Mouse (Mus musculus): ENCODE results near the gene Csnk1e.
"Not testable (repeated sequence)": the region's sequence is repeated elsewhere in the genome, so short reads cannot be mapped to it uniquely, and the experiment has no call there.

Csnk1e gene

GRCm38 (mm10) chr15:79455106-79455810 is at the start of gene Csnk1e:
Gene Csnk1e (minus strand): TSS chr15:79455566.
- DNase-seq (ENCODE audit: low spot score), result peak; percentile 22

- DNase-seq (ENCODE audit: low spot score), result no peak
These were observed 49.5 kb upstream of the Csnk1e start, which contains the start of gene Kcnj4 for GRCm38 (mm10) chr15:79504707-79505452. Gene Kcnj4 (minus strand): TSS chr15:79505241.

GRCm38 (mm10) chr15:79503438-79503837 is 48.1 kb upstream of the Csnk1e start:
- no peak for DNase-seq (ENCODE audit: low spot score)

GRCm38 (mm10) chr15:79502891-79503341 is 47.5 kb upstream of the Csnk1e start:
- no peak for DNase-seq (ENCODE audit: low spot score)

- DNase-seq (ENCODE audit: low spot score), result no peak
These were observed 44.7 kb upstream of the Csnk1e start for GRCm38 (mm10) chr15:79500110-79500509.

GRCm38 (mm10) chr15:79493527-79493926 is 38.2 kb upstream of the Csnk1e start:
- no peak for DNase-seq (ENCODE audit: low spot score)

GRCm38 (mm10) chr15:79489463-79489862 is 34.1 kb upstream of the Csnk1e start:
- DNase-seq (ENCODE audit: low spot score), result no peak

- DNase-seq (ENCODE audit: low spot score), result no peak
These were observed 25.9 kb upstream of the Csnk1e start for GRCm38 (mm10) chr15:79481181-79481688.

GRCm38 (mm10) chr15:79477227-79477626 is 21.9 kb upstream of the Csnk1e start:
- DNase-seq (ENCODE audit: low spot score), result no peak

GRCm38 (mm10) chr15:79473638-79474355 is 18.4 kb upstream of the Csnk1e start:
- no peak for DNase-seq (ENCODE audit: low spot score)

GRCm38 (mm10) chr15:79473042-79473441 is 17.7 kb upstream of the Csnk1e start:
- DNase-seq (ENCODE audit: low spot score), result no peak

GRCm38 (mm10) chr15:79471095-79471494 is 15.7 kb upstream of the Csnk1e start:
- DNase-seq (ENCODE audit: low spot score), result no peak

- DNase-seq (ENCODE audit: low spot score), result no peak
These were observed 15.2 kb upstream of the Csnk1e start for GRCm38 (mm10) chr15:79470583-79470982.

GRCm38 (mm10) chr15:79469577-79469976 is 14.2 kb upstream of the Csnk1e start:
- no peak for DNase-seq (ENCODE audit: low spot score)

GRCm38 (mm10) chr15:79466601-79467286 is 11.4 kb upstream of the Csnk1e start:
- peak; percentile 62 for DNase-seq (ENCODE audit: low spot score)

GRCm38 (mm10) chr15:79456546-79456945 is 1.2 kb upstream of the Csnk1e start:
- no peak for DNase-seq (ENCODE audit: low spot score)

GRCm38 (mm10) chr15:79456104-79456503 is 738 bp upstream of the Csnk1e start:
- DNase-seq (ENCODE audit: low spot score), result not testable (repeated sequence)

- no peak for DNase-seq (ENCODE audit: low spot score)
These were observed 1.5 kb downstream of the Csnk1e start for GRCm38 (mm10) chr15:79453831-79454230.

- no peak for DNase-seq (ENCODE audit: low spot score)
These were observed 7.3 kb downstream of the Csnk1e start for GRCm38 (mm10) chr15:79448041-79448440.

GRCm38 (mm10) chr15:79445786-79446654 is 9.3 kb downstream of the Csnk1e start:
- no peak for DNase-seq (ENCODE audit: low spot score)
